Mouse (Mus musculus): ENCODE data around the gene Stk17b.

- TF ChIP-seq POLR2A (IDR thresholded peaks at IDR 0.05; ENCODE audit: borderline replicate concordance, insufficient read depth, low read length) (no peak), CTCF (IDR thresholded peaks at IDR 0.05; ENCODE audit: borderline replicate concordance, insufficient read depth, low read depth, low read length) (no peak)
These were observed 12.1 kb downstream of the Stk17b start for GRCm38 (mm10) chr1:53772967-53773366.

Measured in cerebellum, adult 2 months (tissue).